Comparison of ENCODE assay signal across 11 mouse cellular contexts in genomic region chr4:97875901-97876300, GRCm38 (mm10).
DNase-seq lines count a peak whose midpoint lies in the region; ATAC-seq lines count a peak whose summit lies in the region.
"Had no signal": no experiment of that assay in that cellular context is flagged by ENCODE, and none has a peak within 500 bp of the region (broad histone marks: within the 10 kb centered on the region; RNA-seq: fewer than 3 reads in every experiment).

No protein-coding gene starts in this region.

- no peak overlapping the region for H3K9ac ChIP-seq in forebrain, embryonic 14.5 days (ENCODE audit: low read length)
- no peak overlapping the region for H3K9ac ChIP-seq in forebrain, embryonic 12.5 days

- no peak overlapping the region for H3K4me2 ChIP-seq in forebrain, embryonic 14.5 days (ENCODE audit: low read length)
- H3K4me2 ChIP-seq in forebrain, embryonic 12.5 days = no peak overlapping the region

- no peak for ATAC-seq in forebrain, embryonic 14.5 days
- ATAC-seq in forebrain, embryonic 12.5 days (ENCODE audit: low FRiP score) = no peak
- no peak for ATAC-seq in activated CD4-positive, CD25-positive, alpha-beta regulatory T cell, adult 4 months

- DNase-seq in forebrain, embryonic 14.5 days (ENCODE audit: low spot score) = peak; percentile 43
- DNase-seq in layer of hippocampus, adult 11-12 months (ENCODE audit: low spot score) = peak; percentile 68
- no peak for DNase-seq in layer of hippocampus, postnatal 10 days (ENCODE audit: low spot score in 2 of 2)
- peak; percentile 21 for DNase-seq in right cerebral cortex, adult 18-20 months
- no peak for DNase-seq in right cerebral cortex, postnatal 25 days
- no peak for DNase-seq in hindbrain, embryonic 10.5 days (ENCODE audit: low spot score)
- DNase-seq: gastrocnemius, postnatal 14 days; kidney, adult 18-20 months had no signal

- no peak overlapping the region; the same call in 1 of the 2 replicates for H3K27ac ChIP-seq in forebrain, embryonic 14.5 days (ENCODE audit: low read depth, low read length)
- no peak overlapping the region for H3K27ac ChIP-seq in forebrain, embryonic 12.5 days
- H3K27ac ChIP-seq in hindbrain, embryonic 10.5 days = no peak overlapping the region
- H3K27ac ChIP-seq: macrophage had no signal

- no peak overlapping the region for H3K4me3 ChIP-seq in forebrain, embryonic 14.5 days (ENCODE audit: low read depth, low read length)
- H3K4me3 ChIP-seq in forebrain, embryonic 12.5 days (replicated peaks) = no peak overlapping the region
- H3K4me3 ChIP-seq in hindbrain, embryonic 10.5 days = no peak overlapping the region

- H3K9me3 ChIP-seq in forebrain, embryonic 14.5 days (replicated peaks; ENCODE audit: control insufficient read depth, low read length) = no peaks in the 10 kb centered on the region
- H3K9me3 ChIP-seq in forebrain, embryonic 12.5 days = no peaks in the 10 kb centered on the region
- no peaks in the 10 kb centered on the region for H3K9me3 ChIP-seq in hindbrain, embryonic 10.5 days

- 51% methylated on average over 3 of the region's 3 CpGs for WGBS in forebrain, embryonic 14.5 days
- WGBS in forebrain, embryonic 12.5 days = 78% methylated on average over 3 of the region's 3 CpGs
- 91% methylated on average over 3 of the region's 3 CpGs for WGBS in hindbrain, embryonic 10.5 days

- H3K4me1 ChIP-seq in forebrain, embryonic 14.5 days (ENCODE audit: control insufficient read depth, insufficient read depth, low read length) = peaks cover 49% of the 10 kb centered on the region
- peaks cover 50% of the 10 kb centered on the region for H3K4me1 ChIP-seq in forebrain, embryonic 12.5 days
- peaks cover 21% of the 10 kb centered on the region for H3K4me1 ChIP-seq in hindbrain, embryonic 10.5 days (replicated peaks)

- H3K27me3 ChIP-seq in forebrain, embryonic 14.5 days (replicated peaks; ENCODE audit: control insufficient read depth, insufficient read depth, low read length) = no peaks in the 10 kb centered on the region
- no peaks in the 10 kb centered on the region for H3K27me3 ChIP-seq in forebrain, embryonic 12.5 days
- H3K27me3 ChIP-seq in hindbrain, embryonic 10.5 days (ENCODE audit: insufficient read depth, poor library complexity, severe bottlenecking) = no peaks in the 10 kb centered on the region

- no peaks in the 10 kb centered on the region for H3K36me3 ChIP-seq in forebrain, embryonic 14.5 days (ENCODE audit: control insufficient read depth, insufficient read depth, low read length)
- no peaks in the 10 kb centered on the region for H3K36me3 ChIP-seq in forebrain, embryonic 12.5 days (replicated peaks)
- no peaks in the 10 kb centered on the region for H3K36me3 ChIP-seq in hindbrain, embryonic 10.5 days

Comparison
In these comparisons a context has a peak if more than half of its experiments do, and no peak if none do; other contexts are left out.
1. DNase-seq: peak in forebrain, embryonic 14.5 days (single experiment), layer of hippocampus, adult 11-12 months (single experiment) and right cerebral cortex, adult 18-20 months (single experiment); none in layer of hippocampus, postnatal 10 days (0 of 2), right cerebral cortex, postnatal 25 days (single experiment) and hindbrain, embryonic 10.5 days (single experiment).